Mouse (Mus musculus) frontal cortex, postnatal 10 days (tissue): ENCODE results near the gene Astn1.

Source experiments
- DNase-seq, 2 experiments: peaks; one replicate each; pipeline ENCODE4 v3.0.0; 2022; ENCODE audit warnings: low spot score in 2 of 2, mixed read lengths in 1 of 2

Astn1 gene

DNA sequence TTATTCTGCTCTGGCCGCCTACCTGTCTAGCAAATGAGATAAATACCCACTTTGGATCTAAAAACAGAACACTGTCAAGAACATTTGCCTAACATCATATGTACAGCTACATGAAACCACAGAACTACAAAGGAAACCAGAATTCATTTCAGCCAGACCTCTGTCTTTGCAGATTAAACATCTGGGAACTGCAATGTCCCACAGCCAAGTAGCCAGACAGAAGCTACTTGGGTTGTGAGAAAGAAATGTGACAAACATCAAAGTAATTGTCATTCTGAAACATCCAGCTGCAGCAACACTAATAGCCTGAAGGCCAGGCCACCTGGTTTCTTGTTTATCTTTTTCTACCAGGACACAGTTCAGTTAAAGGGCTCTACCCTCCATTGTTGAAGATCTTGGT lies 245.1 kb downstream of the Astn1 start:
- DNase-seq: no peak

DNA sequence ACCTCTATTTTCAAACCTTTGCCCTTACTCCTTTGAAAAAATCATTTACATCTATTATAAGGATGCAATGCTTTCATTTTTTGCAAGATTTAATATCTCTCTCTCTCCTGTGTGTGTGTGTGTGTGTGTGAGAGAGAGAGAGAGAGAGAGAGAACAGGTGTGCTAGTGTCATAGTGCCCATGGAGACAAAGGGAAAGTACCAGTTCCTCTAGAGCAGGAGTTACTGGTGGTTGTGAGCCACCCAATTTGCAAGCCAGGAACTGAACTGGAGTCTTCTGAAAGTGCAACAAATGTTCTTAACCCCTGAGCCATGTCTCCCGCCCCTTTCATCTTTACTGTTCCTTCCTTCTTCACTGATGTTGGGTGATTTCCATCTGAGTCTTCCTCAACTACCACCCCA lies 253.1 kb downstream of the Astn1 start:
- DNase-seq: no peak

DNA sequence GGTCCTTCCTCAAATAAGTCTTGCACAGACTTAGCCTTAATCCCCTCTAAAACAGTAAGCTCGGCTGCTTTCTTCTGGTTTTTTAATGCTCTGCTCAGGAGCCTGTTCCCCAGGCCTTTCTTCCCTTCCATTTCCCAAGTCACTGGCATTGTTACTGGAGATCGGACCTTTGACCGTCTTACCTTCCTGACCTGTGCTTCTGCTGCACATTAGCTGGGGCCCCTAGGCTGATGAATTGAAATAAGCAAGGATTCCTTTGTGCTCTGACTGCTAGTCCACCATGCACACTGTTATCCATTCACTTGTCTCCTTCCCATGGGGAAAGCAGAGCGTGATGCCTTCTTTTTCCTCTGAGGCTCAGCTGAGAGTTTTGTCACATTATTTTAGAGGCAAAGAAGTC lies 255.9 kb downstream of the Astn1 start:
- no peak for DNase-seq

DNA sequence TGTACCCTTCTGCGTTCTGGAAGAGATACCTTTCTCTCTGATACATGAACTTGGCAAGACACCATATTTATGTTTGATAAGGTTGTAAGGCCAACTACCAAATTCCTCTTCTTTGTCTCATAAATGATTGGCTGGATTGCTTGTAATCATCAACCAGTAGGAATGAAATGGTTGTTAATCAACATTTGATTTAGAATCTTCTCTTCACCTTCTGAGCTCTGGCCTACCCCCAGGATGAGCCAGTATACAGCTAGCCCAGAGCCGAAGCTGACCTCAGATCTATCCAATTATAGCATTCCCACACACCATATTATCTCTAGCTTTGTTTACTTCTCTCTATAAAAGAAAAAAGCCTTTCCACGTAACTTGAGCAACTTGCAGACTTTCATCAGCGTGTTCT lies 270.9 kb downstream of the Astn1 start:
- DNase-seq: no peak

DNA sequence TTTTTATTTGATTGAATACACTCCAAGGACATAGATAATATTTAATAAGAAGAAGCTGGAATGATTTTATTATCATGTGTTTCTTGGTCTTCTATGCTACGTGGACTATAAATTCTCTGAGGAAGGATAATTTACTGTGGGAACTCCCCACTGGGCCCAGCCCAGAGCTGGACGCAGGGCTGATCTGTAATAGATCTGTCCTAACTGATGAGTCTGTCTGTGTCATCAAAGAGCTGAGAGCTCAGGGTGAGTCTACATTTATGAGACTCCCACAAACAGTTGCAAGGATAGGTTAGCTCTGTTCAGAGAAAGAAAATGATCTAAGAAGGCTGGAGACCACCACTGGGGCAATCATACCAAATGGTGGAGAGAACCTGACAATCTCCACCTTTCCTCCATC lies 271.4 kb downstream of the Astn1 start:
- no peak for DNase-seq

DNA sequence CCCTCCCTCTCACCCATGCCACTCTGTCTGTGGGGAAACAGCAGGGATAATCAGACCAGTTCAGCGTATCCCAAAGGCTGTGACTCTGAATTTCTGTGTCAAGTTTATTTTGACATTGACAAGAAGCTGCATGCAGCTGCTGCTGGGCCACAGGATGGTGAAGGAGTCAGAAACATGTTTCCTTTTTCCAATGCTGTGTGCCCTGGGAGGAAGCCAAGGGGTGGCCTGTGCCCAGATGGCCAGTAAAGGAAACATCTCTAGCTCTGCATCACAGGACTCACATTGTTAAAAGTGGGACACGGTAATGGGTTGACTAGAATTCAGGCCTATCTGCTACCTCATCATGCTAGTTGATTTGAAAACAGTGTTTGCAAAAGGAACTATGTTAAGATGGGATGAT lies 279.2 kb downstream of the Astn1 start:
- no peak for DNase-seq

DNA sequence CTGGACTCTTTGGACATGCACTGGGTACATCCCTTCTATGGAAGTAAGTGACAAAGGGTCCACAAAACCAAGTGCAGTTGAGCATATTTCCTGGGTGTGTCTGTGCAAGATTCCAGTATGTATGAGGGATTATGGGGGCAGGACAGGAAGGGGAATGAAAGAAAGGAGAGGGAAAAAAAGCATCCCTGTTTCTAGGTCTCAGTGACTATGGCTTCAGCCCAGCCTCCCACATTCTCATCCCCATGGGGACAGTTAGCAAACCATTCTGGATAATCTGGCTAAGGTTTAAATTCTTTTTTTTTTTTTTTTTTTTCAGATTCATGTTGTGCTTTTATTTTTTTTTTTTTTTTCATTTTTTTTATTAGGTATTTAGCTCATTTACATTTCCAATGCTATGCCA lies 280.2 kb downstream of the Astn1 start:
- no peak for DNase-seq

DNA sequence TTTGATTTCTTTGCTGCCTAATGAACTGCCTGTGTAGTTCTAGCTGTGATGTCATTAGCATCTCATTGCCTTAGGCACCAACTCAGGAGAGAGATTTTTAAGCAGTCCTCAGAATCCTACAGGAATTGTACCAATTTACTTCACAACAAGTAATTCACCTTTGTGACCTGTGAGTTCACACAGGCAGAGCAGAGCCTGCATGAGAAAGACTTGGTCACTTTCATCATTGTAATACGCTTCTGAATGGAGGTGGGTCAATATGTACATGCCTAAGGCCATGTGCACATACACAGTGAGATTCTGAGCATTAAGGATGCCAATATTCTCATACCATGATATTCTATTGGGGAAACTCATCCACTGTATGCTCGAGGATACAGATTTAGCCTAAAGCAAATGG lies 290.7 kb downstream of the Astn1 start:
- DNase-seq: no peak

DNA sequence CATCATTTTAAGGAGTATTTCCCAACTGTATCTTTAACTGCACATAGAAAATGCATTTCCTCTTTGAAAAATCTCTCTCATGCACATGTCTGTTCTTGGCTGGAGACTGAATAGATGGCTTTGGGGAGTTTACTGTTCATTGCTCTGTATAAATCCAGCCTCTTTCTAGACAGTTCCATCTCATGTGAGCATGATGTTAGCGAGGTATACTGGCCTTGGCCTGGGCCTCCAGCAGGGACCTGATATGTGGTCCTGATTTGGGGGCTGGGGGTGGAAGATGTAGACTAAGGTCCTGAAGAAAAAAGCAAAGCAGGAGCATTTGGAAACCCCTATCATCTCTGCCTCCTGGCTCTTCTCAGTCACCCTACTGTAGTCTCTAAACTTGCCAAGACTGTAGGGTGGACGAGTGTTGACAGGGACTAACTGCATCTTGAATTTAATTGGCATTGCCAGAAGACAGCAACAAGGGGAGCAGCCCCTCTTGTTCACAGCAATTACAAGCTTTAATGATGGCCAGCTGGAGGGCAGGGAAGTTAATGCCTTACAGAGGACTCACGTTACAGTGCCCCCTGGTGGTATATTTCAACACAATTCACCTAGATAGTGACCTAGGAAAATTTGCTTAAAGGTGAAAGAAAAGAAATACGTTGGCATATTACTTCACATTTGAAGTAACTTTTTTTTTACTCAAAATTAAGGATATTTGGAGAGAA lies 291.9 kb downstream of the Astn1 start:
- DNase-seq: no peak

DNA sequence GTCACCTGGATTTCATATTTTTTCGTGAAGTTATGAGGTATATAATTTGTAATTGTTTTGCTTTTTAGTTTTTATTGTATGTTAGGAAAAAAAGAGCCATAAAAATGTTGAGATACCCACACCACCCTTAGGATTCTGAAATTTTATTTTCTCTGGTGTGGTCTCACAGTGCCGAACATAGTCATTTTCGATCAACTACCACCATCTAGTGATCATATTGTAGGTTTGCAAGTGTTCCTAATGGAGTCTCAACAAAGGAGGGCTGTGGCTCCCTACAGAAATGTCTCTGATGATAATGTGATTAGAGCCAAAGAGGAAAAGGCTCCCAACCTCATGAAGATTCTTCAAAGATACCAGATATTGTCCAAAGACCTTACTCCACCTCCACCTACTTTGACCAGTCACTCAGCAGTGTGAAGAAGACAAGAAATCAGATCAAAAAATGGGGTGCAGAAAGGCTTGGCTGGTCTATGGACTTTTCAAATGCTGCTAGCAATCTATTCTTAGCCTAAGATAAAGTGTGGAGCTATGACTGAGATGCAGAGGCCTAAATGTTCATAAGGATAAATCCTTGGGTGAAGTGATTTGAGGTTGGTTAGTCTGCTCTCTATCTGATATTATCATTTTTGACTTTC lies 292.6 kb downstream of the Astn1 start:
- no peak for DNase-seq

DNA sequence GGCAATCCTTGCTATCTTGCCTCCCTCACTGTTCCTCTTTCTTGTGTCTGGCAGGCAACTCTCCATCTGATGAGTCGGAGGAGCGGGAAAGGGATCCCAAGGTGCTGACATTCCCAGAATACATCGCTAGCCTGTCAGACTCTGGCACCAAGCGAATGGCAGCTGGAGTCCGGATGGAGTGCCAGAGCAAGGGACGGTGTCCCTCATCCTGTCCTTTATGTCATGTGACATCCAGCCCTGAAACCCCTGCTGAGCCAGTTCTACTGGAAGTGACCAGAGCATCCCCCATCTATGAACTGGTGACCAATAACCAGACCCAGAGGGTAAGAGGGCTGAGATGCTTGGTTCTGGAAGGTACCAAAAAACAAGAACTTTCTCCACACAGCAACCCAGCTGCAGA lies 294.9 kb downstream of the Astn1 start:
- no peak for DNase-seq

DNA sequence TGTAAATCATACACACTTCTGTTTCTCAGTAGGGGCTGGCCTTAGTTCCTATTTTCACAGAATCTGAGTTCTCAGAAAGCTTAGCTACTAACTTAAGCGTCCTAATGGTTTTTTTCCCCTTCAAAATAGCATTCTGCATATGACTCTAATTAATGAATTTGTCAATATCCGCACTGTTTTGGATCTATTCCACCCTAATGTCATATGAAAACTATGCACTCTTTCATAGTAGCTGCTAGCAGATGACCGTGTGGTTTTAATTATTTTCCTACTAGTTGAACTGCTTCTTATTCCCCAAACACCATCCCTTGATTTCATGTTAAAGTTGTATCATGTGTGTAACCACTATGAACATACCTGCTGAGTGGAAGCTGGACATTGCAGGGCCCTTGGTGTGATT lies 303.9 kb downstream of the Astn1 start:
- no peak for DNase-seq

DNA sequence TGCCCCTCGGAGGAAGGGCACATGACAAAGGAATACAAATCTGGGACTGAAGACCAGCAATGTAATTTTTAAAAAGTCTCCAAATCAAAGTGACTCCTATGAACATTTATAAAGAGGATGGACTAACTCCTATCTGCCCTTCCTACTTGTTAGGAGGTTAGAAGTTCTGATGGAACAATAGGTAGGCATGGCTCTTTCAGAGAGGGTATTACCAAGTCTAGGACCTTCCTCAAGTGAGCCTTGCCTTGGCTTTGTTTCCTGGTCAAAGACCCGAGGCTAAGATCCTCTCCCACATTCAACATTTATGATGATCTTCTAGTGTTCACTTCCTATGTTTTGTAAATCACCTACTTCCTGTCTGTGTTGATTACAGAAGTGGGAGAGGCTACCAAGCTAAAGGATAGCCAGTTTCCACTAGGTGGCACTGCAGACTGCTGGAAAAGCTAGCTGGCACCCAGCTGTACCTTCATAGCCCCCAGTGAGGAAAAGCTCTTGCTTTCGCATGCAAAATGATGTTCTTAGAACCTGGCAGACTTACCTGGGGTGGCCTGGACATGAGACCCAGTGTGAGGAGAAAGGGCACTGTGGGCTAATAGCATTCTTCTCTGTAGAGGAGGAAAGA lies 308.0 kb downstream of the Astn1 start:
- peak in 1 of 2 experiments; percentile 33 for DNase-seq

DNA sequence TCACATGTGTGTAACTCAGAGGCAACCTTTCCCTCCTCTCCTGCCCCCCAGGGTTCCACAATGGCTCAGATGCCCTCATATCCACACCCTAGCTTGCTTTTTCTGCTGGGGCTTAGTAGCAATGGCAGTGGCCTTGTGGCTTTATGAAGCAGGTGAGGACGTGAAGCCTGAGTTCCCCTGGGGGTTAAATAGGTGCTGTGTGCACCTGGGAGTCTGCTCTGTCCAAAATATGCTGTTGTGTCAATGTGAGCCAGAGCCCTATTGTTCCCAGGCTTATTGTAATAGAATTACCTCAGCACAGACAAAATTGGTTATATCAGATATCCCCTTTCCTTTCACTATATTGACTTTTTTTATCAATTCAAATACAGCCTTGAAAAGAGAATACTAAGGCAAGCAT lies 325.7 kb downstream of the Astn1 start:
- no peak for DNase-seq

DNA sequence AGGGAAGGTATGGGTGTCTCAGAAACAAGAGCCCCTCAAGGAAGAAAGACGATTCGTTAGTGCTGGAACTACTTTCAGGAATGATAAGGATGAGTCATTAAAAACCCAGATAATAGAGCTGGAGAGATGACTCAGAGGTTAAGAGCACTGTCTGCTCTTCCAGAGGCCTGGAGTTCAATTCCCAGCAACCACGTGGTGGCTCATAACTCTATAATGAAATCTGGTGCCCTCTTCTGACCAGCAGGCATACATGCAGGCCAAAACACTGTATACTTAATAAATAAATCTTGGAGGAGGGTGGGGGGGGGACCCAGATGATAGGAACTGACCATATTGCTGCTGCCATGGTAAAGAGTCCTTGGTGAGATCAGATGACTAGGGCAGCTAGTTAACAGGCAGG lies 335.4 kb downstream of the Astn1 start:
- DNase-seq: no peak

DNA sequence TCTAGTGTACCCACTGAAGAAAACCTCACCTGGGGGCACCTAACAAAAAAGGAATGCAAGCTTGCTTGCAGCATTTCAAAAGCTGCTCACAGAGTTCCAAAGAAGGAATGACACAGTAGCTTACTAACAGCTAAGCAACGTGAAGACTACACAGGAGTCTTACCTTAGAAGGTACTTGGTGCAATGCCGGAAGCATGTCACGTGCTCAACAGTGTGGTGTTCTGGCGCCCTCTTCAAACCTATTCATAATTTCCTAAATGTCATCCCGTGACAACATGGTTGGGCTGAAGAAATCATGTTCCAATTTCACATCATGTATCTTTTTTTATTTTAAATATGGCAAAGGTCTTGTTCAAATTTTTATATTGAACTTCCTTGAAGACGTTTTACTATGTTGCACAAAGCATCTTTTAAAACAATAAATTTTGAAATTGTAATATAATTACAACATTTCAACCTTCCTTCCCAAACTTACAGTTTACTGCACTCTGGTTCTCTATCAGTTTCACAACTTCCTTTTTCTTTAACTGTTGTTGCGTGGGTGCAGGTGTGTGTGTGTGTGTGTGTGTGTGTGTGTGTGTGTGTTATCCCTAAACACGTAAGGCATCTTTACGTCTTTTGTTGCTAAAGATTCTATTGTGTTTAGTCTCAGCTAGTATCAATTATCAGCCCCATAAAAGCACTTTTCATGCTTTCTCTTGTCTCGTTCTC lies 335.9 kb downstream of the Astn1 start:
- no peak for DNase-seq

DNA sequence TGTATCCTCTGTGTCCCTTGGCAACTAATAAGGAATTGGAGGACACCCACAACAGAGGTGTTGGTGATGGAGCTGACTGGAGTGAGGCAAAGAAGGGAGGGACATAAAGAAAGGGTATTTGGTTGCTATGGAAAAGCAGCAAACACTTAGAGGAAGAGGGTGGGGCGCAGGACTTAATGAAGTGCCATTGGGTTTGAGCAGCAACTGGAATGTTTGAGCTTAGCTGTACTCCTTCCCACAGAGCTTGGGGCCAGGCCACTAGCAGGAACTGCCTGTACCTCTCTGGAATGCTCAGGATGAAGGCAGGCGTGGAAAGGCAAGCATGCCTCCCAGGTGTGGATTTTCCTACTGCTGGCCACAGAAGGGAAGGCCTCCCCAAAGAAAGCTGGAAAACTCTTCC lies 337.2 kb downstream of the Astn1 start:
- no peak for DNase-seq

DNA sequence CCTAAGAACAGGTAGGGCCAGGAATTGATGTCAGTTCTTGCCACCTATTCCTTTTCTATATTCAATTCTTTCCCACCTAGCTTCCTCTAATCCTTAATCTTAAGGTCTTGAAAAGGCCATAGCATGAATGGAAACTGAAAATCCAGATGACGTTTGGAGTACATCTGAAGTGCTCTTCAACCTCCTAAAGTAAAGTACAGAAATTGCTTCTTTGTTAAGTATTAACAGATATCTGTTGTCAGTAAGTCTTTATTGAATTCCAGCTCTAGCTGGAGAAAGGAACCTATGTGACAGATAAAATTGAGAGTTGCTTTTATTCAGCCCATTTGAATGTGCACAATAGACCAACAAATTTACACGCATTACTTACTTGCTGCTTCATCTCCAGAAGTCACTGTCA lies 338.1 kb downstream of the Astn1 start:
- no peak for DNase-seq

DNA sequence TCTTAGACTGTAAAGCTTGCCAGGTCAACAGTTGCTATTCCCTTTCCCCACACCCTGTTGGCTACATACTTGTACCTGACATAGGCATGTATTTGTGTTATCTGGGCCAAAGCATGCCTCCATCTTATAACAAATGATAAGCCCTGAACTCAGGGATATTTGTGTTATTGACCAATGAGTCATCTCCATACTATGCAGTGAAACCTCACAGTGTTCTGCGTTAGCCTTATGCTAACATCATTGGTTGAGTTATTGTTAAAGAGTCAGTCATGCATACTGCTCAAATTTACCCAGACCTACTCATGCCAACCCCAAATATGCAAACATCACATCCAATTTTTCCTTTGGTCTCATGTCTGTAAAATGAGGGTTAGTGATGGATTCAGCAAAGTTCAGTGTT lies 339.3 kb downstream of the Astn1 start:
- DNase-seq: no peak

DNA sequence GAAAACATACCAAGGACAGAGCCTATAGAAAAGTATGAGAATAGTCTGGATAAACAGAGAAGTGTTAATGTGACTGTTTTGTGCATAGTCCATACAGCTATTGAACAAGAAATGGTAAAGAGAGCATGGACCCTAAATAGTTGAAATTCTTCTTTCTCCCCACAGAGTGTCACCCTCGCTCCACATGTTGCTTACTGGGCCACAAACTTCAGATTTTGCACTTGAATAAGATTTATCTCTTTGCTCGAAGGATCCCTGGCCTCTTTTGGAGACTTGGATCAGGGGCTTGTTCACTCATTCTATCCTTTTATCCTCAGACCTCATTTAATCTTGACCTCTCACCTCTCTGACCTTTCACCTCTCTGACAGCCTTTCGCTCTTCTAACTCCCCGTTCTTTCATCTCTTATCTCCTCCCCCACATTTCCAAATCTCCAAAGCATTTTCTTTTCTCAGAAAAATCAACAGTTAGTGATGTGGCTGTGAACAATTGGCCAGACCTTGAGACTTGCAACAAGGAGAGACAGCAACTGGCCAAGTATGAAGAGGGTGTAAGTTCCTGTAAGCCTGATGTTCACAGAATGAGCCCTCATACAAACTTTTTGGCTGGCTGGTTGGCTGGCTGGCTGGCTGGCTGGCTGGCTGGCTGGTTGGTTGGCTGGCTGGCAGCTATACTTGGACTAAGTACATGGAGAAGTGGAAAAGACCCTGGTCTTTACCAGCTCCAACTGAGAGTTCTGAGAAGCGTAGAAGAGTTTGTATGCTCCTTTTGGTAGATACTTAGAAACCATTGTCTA lies 351.4 kb downstream of the Astn1 start:
- peak in 1 of 2 experiments; percentile 34 for DNase-seq

DNA sequence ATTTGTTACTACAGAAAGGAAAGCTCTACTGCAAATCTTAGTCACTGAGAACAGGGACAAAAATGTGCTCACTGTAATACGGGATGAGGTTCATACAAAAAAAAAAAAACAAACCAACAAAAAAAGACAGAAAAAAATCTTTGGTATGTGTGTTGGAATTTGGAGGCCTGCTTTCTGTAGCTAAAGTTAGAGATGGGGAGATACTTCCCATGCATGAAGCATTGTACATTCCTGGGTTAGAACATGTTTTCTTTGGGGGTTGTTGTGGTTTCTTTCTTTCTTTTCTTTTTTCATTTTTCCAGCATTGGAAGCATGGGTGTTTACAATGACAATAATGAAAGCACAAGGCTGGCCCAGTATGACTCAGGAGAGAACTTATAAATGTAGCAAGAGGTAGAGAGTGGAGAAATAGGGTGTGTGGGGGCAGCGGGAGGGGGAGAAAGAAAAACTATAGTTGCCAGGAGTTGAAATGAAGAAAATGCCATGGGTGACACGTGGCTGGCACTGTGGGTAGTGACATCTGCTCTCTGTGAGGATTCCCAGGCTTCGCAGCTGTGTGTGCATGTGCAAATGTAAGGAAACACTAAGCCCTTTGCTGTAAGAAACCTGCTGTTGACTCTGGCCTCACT lies 370.9 kb downstream of the Astn1 start:
- DNase-seq: peak; percentile 8 to 36
